Comparison of ENCODE assay signal across 10 mouse cellular contexts in genomic region chr11:54236939-54237338, GRCm38 (mm10). TPM values are rescaled to one million over a fixed set of nuclear protein-coding genes. Genes with fewer than 3 reads are reported as not detected.
DNase-seq lines count a peak whose midpoint lies in the region; ATAC-seq and TF ChIP-seq lines count a peak whose summit lies in the region.
"Had no signal": no experiment of that assay in that cellular context is flagged by ENCODE, and none has a peak within 500 bp of the region (broad histone marks: within the 10 kb centered on the region; RNA-seq: fewer than 3 reads in every experiment).

No protein-coding gene starts in this region.

- 47% methylated on average over 2 of the region's 2 CpGs for WGBS in heart, embryonic 11.5 days (ENCODE audit: insufficient replicate concordance)
- 18% methylated on average over 2 of the region's 2 CpGs for WGBS in heart, embryonic 14.5 days
- 80% methylated on average over 2 of the region's 2 CpGs for whole genome bisulfite sequencing in hindbrain, embryonic 16.5 days
- 46% methylated on average over 2 of the region's 2 CpGs for WGBS in liver, postnatal 0 days (ENCODE audit: insufficient replicate concordance)

- no peaks in the 10 kb centered on the region for H3K36me3 ChIP-seq in heart, embryonic 11.5 days (ENCODE audit: control insufficient read depth, insufficient read depth, low read length)
- no peaks in the 10 kb centered on the region for H3K36me3 ChIP-seq in heart, embryonic 14.5 days (ENCODE audit: control insufficient read depth, insufficient read depth, low read length)
- H3K36me3 ChIP-seq in hindbrain, embryonic 16.5 days (ENCODE audit: control insufficient read depth, insufficient read depth, low read length) = no peaks in the 10 kb centered on the region
- H3K36me3 ChIP-seq in liver, postnatal 0 days (replicated peaks; ENCODE audit: insufficient read depth, low read length) = no peaks in the 10 kb centered on the region
- H3K36me3 ChIP-seq: stomach, embryonic 15.5 days had no signal

- no peak for ATAC-seq in heart, embryonic 11.5 days (replicated peaks; ENCODE audit: insufficient number of reproducible peaks, low FRiP score, low TSS enrichment)
- ATAC-seq in heart, embryonic 14.5 days (ENCODE audit: insufficient number of reproducible peaks, insufficient read depth, low FRiP score, low read depth) = peak; percentile 69
- peak; percentile 90 for ATAC-seq in megakaryocyte progenitor cell, adult 5-6 weeks (replicated peaks; ENCODE audit: poor library complexity)
- ATAC-seq in hindbrain, embryonic 16.5 days = no peak
- ATAC-seq in liver, postnatal 0 days = no peak

- H3K4me2 ChIP-seq in heart, embryonic 11.5 days = no peak overlapping the region
- H3K4me2 ChIP-seq in heart, embryonic 14.5 days (ENCODE audit: low read length) = no peak overlapping the region
- H3K4me2 ChIP-seq in hindbrain, embryonic 16.5 days (ENCODE audit: low read length) = no peak overlapping the region
- H3K4me2 ChIP-seq in liver, postnatal 0 days (ENCODE audit: low read depth, low read length) = no peak overlapping the region
- H3K4me2 ChIP-seq: hindbrain, embryonic 14.5 days; stomach, embryonic 15.5 days had no signal

- no peaks in the 10 kb centered on the region for H3K9me3 ChIP-seq in heart, embryonic 11.5 days (replicated peaks; ENCODE audit: control insufficient read depth, low read length)
- no peaks in the 10 kb centered on the region for H3K9me3 ChIP-seq in heart, embryonic 14.5 days (ENCODE audit: control insufficient read depth, low read length)
- H3K9me3 ChIP-seq in hindbrain, embryonic 16.5 days (ENCODE audit: control insufficient read depth, low read length) = no peaks in the 10 kb centered on the region
- H3K9me3 ChIP-seq in liver, postnatal 0 days (ENCODE audit: low read length) = no peaks in the 10 kb centered on the region
- H3K9me3 ChIP-seq: stomach, embryonic 15.5 days had no signal

- H3K9ac ChIP-seq in heart, embryonic 11.5 days (ENCODE audit: low read depth, low read length) = no peak overlapping the region
- H3K9ac ChIP-seq in heart, embryonic 14.5 days (ENCODE audit: low read length) = no peak overlapping the region
- H3K9ac ChIP-seq in hindbrain, embryonic 16.5 days (ENCODE audit: low read depth, low read length) = no peak overlapping the region
- H3K9ac ChIP-seq in liver, postnatal 0 days (replicated peaks) = no peak overlapping the region
- H3K9ac ChIP-seq: hindbrain, embryonic 14.5 days; stomach, embryonic 15.5 days had no signal

- H3K27ac ChIP-seq in heart, embryonic 11.5 days (ENCODE audit: low read depth, low read length) = no peak overlapping the region
- H3K27ac ChIP-seq in heart, embryonic 14.5 days (replicated peaks in 1 of 2; ENCODE audit: control insufficient read depth in 1 of 2, insufficient read depth in 1 of 2, low read depth in 2 of 2, low read length in 2 of 2) = no peak overlapping the region
- no peak overlapping the region for H3K27ac ChIP-seq in hindbrain, embryonic 16.5 days (ENCODE audit: low read depth, low read length)
- no peak overlapping the region for H3K27ac ChIP-seq in liver, postnatal 0 days (ENCODE audit: low read depth)
- H3K27ac ChIP-seq: hindbrain, embryonic 14.5 days; stomach, embryonic 15.5 days had no signal

- peaks cover 4% of the 10 kb centered on the region; the same call in 1 of the 2 replicates for H3K4me1 ChIP-seq in heart, embryonic 11.5 days (ENCODE audit: control insufficient read depth, insufficient read depth, low read length)
- peaks cover 6 to 8% of the 10 kb centered on the region in 2 experiments; a peak in 1 of 4 replicates for H3K4me1 ChIP-seq in heart, embryonic 14.5 days (ENCODE audit: control insufficient read depth in 2 of 2, insufficient read depth in 2 of 2, low read length in 2 of 2)
- H3K4me1 ChIP-seq in hindbrain, embryonic 16.5 days (ENCODE audit: control insufficient read depth, insufficient read depth, low read depth, low read length) = no peaks in the 10 kb centered on the region
- H3K4me1 ChIP-seq in liver, postnatal 0 days (ENCODE audit: insufficient read depth) = no peaks in the 10 kb centered on the region
- H3K4me1 ChIP-seq: stomach, embryonic 15.5 days had no signal

- no peak overlapping the region for H3K4me3 ChIP-seq in heart, embryonic 11.5 days (ENCODE audit: low read depth, low read length)
- H3K4me3 ChIP-seq in heart, embryonic 14.5 days (ENCODE audit: control insufficient read depth in 1 of 2, insufficient read depth in 1 of 2, low read depth in 1 of 2, low read length in 2 of 2) = no peak overlapping the region
- no peak overlapping the region for H3K4me3 ChIP-seq in hindbrain, embryonic 16.5 days (ENCODE audit: low read length)
- H3K4me3 ChIP-seq in liver, postnatal 0 days (ENCODE audit: low read depth, low read length) = no peak overlapping the region
- H3K4me3 ChIP-seq: stomach, embryonic 15.5 days had no signal

- no peaks in the 10 kb centered on the region for H3K27me3 ChIP-seq in heart, embryonic 11.5 days (ENCODE audit: control insufficient read depth, insufficient read depth, low read length)
- no peaks in the 10 kb centered on the region for H3K27me3 ChIP-seq in heart, embryonic 14.5 days (ENCODE audit: control insufficient read depth, insufficient read depth, low read length)
- no peaks in the 10 kb centered on the region for H3K27me3 ChIP-seq in hindbrain, embryonic 16.5 days (replicated peaks; ENCODE audit: control insufficient read depth, insufficient read depth, low read length)
- no peaks in the 10 kb centered on the region for H3K27me3 ChIP-seq in liver, postnatal 0 days (ENCODE audit: insufficient read depth, low read length)
- H3K27me3 ChIP-seq: stomach, embryonic 15.5 days had no signal

- peak; percentile 62 to 80 for DNase-seq in heart, adult 18-20 months
- DNase-seq in brain, adult 2 months (ENCODE audit: low read depth, low spot score) = peak; percentile 58
- DNase-seq in spleen, postnatal 10 days (ENCODE audit: low spot score in 2 of 2) = no peak
- no peak for DNase-seq in liver, postnatal 0 days

- TF ChIP-seq EP300 in liver, postnatal 0 days (IDR thresholded peaks at IDR 0.05; ENCODE audit: low read depth) = no peak

- no peak for TF ChIP-seq CTCF in liver, postnatal 0 days (IDR thresholded peaks at IDR 0.05; ENCODE audit: low read depth)

RNA-seq across cellular contexts. Expression of gene Csf2, which starts 12.5 kb away (rescaled TPM):
- total RNA-seq in heart, adult 18-20 months (2021) = not detected
- polyA plus RNA-seq in heart, embryonic 11.5 days (2014; fragmentation: Nextera tagmentation; extraction: Ambion mirVana) = not detected in 2 replicates
- polyA plus RNA-seq in heart, embryonic 14.5 days (2014; fragmentation: Nextera tagmentation; extraction: Ambion mirVana) = not detected in 2 replicates
- total RNA-seq in megakaryocyte progenitor cell, adult 5-6 weeks (2015) = not detected in 2 replicates
- total RNA-seq in megakaryocyte progenitor cell, adult 5-6 weeks (2017) = not detected in 2 replicates
- not detected in 2 replicates for polyA plus RNA-seq in hindbrain, embryonic 16.5 days (2015; fragmentation: Nextera tagmentation; extraction: Ambion mirVana)
- not detected in 2 replicates for polyA plus RNA-seq in liver, postnatal 0 days (2015; fragmentation: Nextera tagmentation; extraction: Ambion mirVana)
- polyA plus RNA-seq: hindbrain, embryonic 14.5 days had no signal

RNA-seq across cellular contexts. Expression of gene Il3, which starts 30.1 kb away (rescaled TPM):
- not detected for total RNA-seq in heart, adult 18-20 months (2021)
- polyA plus RNA-seq in heart, embryonic 11.5 days (2014; fragmentation: Nextera tagmentation; extraction: Ambion mirVana) = not detected in 2 replicates
- polyA plus RNA-seq in heart, embryonic 14.5 days (2014; fragmentation: Nextera tagmentation; extraction: Ambion mirVana) = not detected in 2 replicates
- not detected in 2 replicates for total RNA-seq in megakaryocyte progenitor cell, adult 5-6 weeks (2015)
- not detected in 2 replicates for total RNA-seq in megakaryocyte progenitor cell, adult 5-6 weeks (2017)
- polyA plus RNA-seq in hindbrain, embryonic 16.5 days (2015; fragmentation: Nextera tagmentation; extraction: Ambion mirVana) = not detected in 2 replicates
- polyA plus RNA-seq in liver, postnatal 0 days (2015; fragmentation: Nextera tagmentation; extraction: Ambion mirVana) = not detected in 2 replicates
- polyA plus RNA-seq: hindbrain, embryonic 14.5 days; stomach, embryonic 15.5 days had no signal

Comparison
In these comparisons a context has a peak if more than half of its experiments do, and no peak if none do; other contexts are left out.
1. ATAC-seq: peak in heart, embryonic 14.5 days (single experiment) and megakaryocyte progenitor cell, adult 5-6 weeks (single experiment); none in heart, embryonic 11.5 days (single experiment), hindbrain, embryonic 16.5 days (single experiment) and liver, postnatal 0 days (single experiment).
2. DNase-seq: peak in heart, adult 18-20 months (2 of 2) and brain, adult 2 months (single experiment); none in spleen, postnatal 10 days (0 of 2) and liver, postnatal 0 days (single experiment).